Mouse (Mus musculus) forebrain, embryonic 14.5 days (tissue): Measurements from ENCODE around the gene Ddx43. TPM values are rescaled to one million over a fixed set of nuclear protein-coding genes. Genes with fewer than 3 reads are reported as not detected.
A peak's percentile ranks its signal among the peaks of the same experiment; 100 is the strongest.

Experiments
- ATAC-seq: fragments of 200-750 bp; cut with Nextera tagmentation; 2 replicates; pipeline ENCODE4 v1.8.0; 2017; ENCODE audit warnings: mild to moderate bottlenecking, moderate library complexity
- DNase-seq: peaks from one replicate; pipeline ENCODE4 v3.0.0-alpha.2; 2015; ENCODE audit warnings: low spot score
- H3K27ac ChIP-seq: fragments of 300-500 bp; sonication (generic); 2 replicates; pipeline ENCODE4 v1.5.1; 2014; ENCODE audit warnings: low read depth, mild to moderate bottlenecking, control low read depth, low read length, moderate library complexity
- H3K27me3 ChIP-seq: fragments of 300-500 bp; sonication (generic); replicated peaks from 2 replicates; pipeline ENCODE4 v1.6.1; 2014; ENCODE audit warnings: low read length, control low read depth, mixed read lengths; ENCODE audit not compliant: control insufficient read depth, insufficient read depth
- H3K36me3 ChIP-seq: fragments of 300-500 bp; sonication (generic); 2 replicates; pipeline ENCODE4 v1.6.1; 2014; ENCODE audit warnings: low read length, control low read depth; ENCODE audit not compliant: control insufficient read depth, insufficient read depth
- H3K4me1 ChIP-seq: fragments of 300-500 bp; sonication (generic); 2 replicates; pipeline ENCODE4 v1.6.1; 2014; ENCODE audit warnings: antibody characterized with exemption, low read length, control low read depth; ENCODE audit not compliant: control insufficient read depth, insufficient read depth
- H3K4me2 ChIP-seq: fragments of 300-500 bp; sonication (generic); 2 replicates; pipeline ENCODE4 v1.6.1; 2014; ENCODE audit warnings: mild to moderate bottlenecking, control low read depth, low read length
- H3K4me3 ChIP-seq: fragments of 300-500 bp; sonication (generic); 2 replicates; pipeline ENCODE4 v1.5.1; 2014; ENCODE audit warnings: low read depth, low read length, control low read depth
- H3K9ac ChIP-seq: fragments of 300-500 bp; sonication (generic); 2 replicates; pipeline ENCODE4 v1.6.1; 2014; ENCODE audit warnings: mild to moderate bottlenecking, low read length, control low read depth, moderate library complexity
- H3K9me3 ChIP-seq: fragments of 300-500 bp; sonication (generic); replicated peaks from 2 replicates; pipeline ENCODE4 v1.6.1; 2016; ENCODE audit warnings: low read length, control low read depth, mixed read lengths; ENCODE audit not compliant: control insufficient read depth
- WGBS: fragments of 180-500 bp; shearing (Covaris S2); extraction: QIAGEN DNeasy Blood & Tissue Kit; methylation state at CpG from one replicate; pipeline ENCODE4 v1.1.7; 2014; 5-methylcytosine and 5-hydroxymethylcytosine counted together
- polyA plus RNA-seq: library from polyadenylated mRNA; unstranded; fragments of >200 nt; fragmentation: Nextera tagmentation; extraction: Ambion mirVana; gene quantifications from 2 replicates; pipeline ENCODE4 v1.2.1, GENCODE M21; 2014

The Ddx43 gene
- polyA plus RNA-seq, 1 experiment from 2014 or later = 0.08 TPM

GRCm38 (mm10) chr9:78428185-78428584 lies 32.6 kb downstream of the Ddx43 start:
- no peak for ATAC-seq
- Histone ChIP-seq H3K4me2 (no peak overlapping the region), H3K27me3 (no peaks in the 10 kb centered on the region), H3K4me1 (no peaks in the 10 kb centered on the region), H3K36me3 (no peaks in the 10 kb centered on the region), H3K9ac (no peak overlapping the region), H3K27ac (no peak overlapping the region), H3K4me3 (no peak overlapping the region), H3K9me3 (no peaks in the 10 kb centered on the region)
- no peak for DNase-seq
- 92% methylated on average over 6 of the region's 6 CpGs for WGBS

DNA sequence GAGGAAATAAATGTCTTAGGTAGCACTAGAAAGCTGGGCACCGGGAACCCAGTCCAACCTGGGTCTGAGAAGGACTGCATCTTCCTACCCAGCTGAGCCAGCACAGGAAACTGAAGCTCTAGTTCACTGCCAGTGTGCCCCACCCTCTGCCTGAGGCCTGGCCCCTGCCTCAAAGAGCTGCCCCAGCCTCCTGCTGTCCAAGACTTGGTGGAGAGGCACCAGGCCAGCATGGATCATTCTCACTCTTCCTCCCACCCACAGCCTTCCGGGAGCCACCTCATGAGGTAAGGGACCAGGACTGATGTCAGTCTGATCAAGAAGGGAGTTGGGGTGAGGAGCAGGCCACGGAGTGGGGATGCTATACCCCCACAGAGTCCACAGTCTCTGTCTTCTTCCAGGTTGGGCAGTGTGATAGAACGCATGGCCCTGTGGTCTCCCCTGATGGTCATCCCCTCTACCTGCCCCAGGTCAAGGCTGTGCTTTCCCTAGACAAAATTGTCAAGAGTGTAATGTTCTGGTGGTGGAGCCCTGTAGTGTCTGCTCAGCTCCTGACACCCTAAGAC lies 33.4 kb downstream of the Ddx43 start:
- no peak overlapping the region for H3K4me2 ChIP-seq
- 90% methylated on average over 4 of the region's 4 CpGs for WGBS
- H3K9ac ChIP-seq = no peak overlapping the region
- no peaks in the 10 kb centered on the region for H3K36me3 ChIP-seq
- no peak for ATAC-seq
- no peaks in the 10 kb centered on the region for H3K9me3 ChIP-seq
- no peak for DNase-seq
- no peak overlapping the region for H3K27ac ChIP-seq
- H3K4me3 ChIP-seq = no peak overlapping the region
- no peaks in the 10 kb centered on the region for H3K27me3 ChIP-seq
- H3K4me1 ChIP-seq = no peaks in the 10 kb centered on the region

GRCm38 (mm10) chr9:78429551-78429950 lies 34.0 kb downstream of the Ddx43 start:
- Histone ChIP-seq H3K27ac (no peak overlapping the region), H3K9ac (no peak overlapping the region), H3K36me3 (no peaks in the 10 kb centered on the region), H3K27me3 (no peaks in the 10 kb centered on the region), H3K4me1 (no peaks in the 10 kb centered on the region), H3K4me3 (no peak overlapping the region), H3K9me3 (no peaks in the 10 kb centered on the region), H3K4me2 (no peak overlapping the region)
- DNase-seq (no peak), ATAC-seq (no peak)
- 61% methylated on average over 2 of the region's 2 CpGs for WGBS

DNA sequence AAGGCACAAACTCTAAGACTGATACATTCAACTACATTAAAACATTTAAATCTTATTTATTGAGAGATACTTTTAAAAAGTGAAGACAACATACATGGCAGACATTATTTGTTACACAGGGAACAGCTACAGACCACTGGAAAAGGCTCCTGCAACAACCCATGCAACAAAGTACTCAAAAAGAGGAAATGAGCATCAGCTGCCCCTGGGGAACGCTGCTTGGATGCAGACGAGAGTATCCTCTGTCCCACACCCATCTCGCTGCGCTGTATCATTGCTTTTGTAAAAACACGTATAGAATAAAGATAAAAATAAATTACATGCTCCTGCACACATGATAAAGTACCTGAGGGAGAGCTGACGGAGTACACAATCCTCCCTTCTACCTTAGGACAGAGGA lies 34.9 kb downstream of the Ddx43 start:
- WGBS = 82% methylated on average over 6 of the region's 6 CpGs
- H3K27me3 ChIP-seq = no peaks in the 10 kb centered on the region
- H3K36me3 ChIP-seq = no peaks in the 10 kb centered on the region
- H3K4me3 ChIP-seq = no peak overlapping the region
- no peak for ATAC-seq
- H3K4me2 ChIP-seq = no peak overlapping the region
- no peaks in the 10 kb centered on the region for H3K9me3 ChIP-seq
- H3K4me1 ChIP-seq = no peaks in the 10 kb centered on the region
- H3K9ac ChIP-seq = no peak overlapping the region
- no peak overlapping the region for H3K27ac ChIP-seq
- no peak for DNase-seq

- no peaks in the 10 kb centered on the region for H3K4me1 ChIP-seq
- ATAC-seq (no peak), DNase-seq (no peak)
- H3K36me3 ChIP-seq = no peaks in the 10 kb centered on the region
- no peak overlapping the region for H3K27ac ChIP-seq
- H3K4me3 ChIP-seq = no peak overlapping the region
- H3K9ac ChIP-seq = no peak overlapping the region
- no peak overlapping the region for H3K4me2 ChIP-seq
- H3K27me3 ChIP-seq = no peaks in the 10 kb centered on the region
- WGBS = 87% methylated on average over 5 of the region's 5 CpGs
- no peaks in the 10 kb centered on the region for H3K9me3 ChIP-seq
Measured at GRCm38 (mm10) chr9:78432471-78432870, 36.9 kb downstream of the Ddx43 start.

- H3K36me3 ChIP-seq = no peaks in the 10 kb centered on the region
- no peak for ATAC-seq
- no peak overlapping the region for H3K4me3 ChIP-seq
- no peak overlapping the region for H3K27ac ChIP-seq
- peaks cover 47% of the 10 kb centered on the region for H3K27me3 ChIP-seq
- H3K4me2 ChIP-seq = no peak overlapping the region
- 63% methylated on average over 5 of the region's 5 CpGs for WGBS
- H3K9me3 ChIP-seq = no peaks in the 10 kb centered on the region
- no peaks in the 10 kb centered on the region for H3K4me1 ChIP-seq
- no peak overlapping the region for H3K9ac ChIP-seq
- DNase-seq = no peak
Measured at GRCm38 (mm10) chr9:78439426-78439825, 43.8 kb downstream of the Ddx43 start.

DNA sequence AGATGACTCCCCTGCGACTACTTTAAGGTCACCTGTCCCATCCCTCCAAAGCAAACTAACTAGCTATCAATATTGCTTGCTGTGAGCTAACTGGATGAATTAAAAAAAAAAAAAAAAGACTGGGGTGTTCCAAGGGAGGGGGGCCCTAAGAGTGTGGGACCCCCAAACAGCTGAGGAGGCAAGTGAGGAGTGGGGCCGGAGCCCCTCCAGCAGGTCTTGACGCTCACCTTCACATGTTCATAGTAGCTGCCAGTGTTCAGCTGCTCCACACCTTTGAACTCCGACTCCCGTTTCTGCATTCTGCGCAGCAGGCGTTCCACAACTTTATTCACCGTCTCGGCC lies 46.6 kb downstream of the Ddx43 start:
- DNase-seq (no peak), ATAC-seq (0 out of 2 replicates have a peak, but pooled peaks have one; percentile 11)
- Histone ChIP-seq H3K27me3 (peaks cover 60% of the 10 kb centered on the region), H3K4me3 (peak overlapping the region; percentile 37), H3K4me1 (no peaks in the 10 kb centered on the region), H3K9me3 (no peaks in the 10 kb centered on the region), H3K9ac (peak overlapping the region; percentile 55), H3K36me3 (no peaks in the 10 kb centered on the region), H3K27ac (no peak overlapping the region), H3K4me2 (peak overlapping the region; percentile 63)
- 2% methylated on average over 9 of the region's 9 CpGs for WGBS

DNA sequence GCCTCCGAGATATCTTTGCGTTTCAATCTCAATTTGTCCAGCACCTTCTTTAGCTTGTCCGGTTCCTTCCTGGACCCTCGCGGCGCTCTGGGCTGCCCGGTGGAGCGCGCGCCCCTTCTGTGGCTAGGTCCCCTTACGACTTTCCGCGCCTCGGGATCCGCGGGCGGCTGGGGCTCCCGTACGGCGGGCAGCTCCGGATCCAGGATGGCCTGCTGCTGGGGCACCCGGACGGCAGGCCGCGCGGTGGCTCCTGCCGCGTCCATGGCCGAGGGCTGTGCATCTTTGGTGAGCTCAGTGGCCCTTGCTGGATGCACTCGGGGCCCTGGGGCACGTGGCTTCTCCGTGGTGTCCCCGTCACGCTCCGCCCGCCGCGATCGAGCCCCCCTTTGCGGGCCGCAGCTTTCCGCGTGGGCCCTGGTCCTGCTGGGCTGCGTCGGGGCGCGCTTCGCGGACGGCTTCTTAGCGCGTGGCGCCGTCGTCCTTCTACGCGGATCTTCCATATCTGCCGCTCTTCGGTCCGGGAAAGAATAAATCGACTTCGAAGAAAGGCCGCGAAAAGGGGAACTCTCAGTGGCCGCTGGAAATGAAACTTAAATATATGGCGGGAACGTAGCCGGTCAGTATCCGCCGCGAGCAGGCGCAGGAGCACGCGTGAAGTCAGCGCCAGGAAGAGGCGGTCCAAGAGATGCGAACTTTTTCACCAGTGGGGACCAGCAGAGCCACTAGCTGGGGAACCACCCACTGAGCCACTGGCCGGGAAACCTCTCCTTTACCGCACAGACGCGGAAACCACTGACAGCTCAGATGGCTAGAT lies 47.2 kb downstream of the Ddx43 start, which contains the start of gene Cgas:
Gene Cgas, minus strand, starts transcription at position 659 of the 814 bp plus-strand sequence.
- DNase-seq (peak; percentile 35), ATAC-seq (peak; percentile 58)
- Histone ChIP-seq H3K9ac (peak within 1 kb of the TSS; percentile 55), H3K4me3 (peak within 1 kb of the TSS; percentile 37), H3K36me3 (no peaks in the 10 kb centered on the region), H3K27ac (no peak within 1 kb of the TSS), H3K4me1 (no peaks in the 10 kb centered on the region), H3K4me2 (peak within 1 kb of the TSS; percentile 63), H3K9me3 (no peaks in the 10 kb centered on the region), H3K27me3 (peaks cover 60% of the 10 kb centered on the region)
- WGBS = under 1% methylated on average over 81 of the region's 81 CpGs

DNA sequence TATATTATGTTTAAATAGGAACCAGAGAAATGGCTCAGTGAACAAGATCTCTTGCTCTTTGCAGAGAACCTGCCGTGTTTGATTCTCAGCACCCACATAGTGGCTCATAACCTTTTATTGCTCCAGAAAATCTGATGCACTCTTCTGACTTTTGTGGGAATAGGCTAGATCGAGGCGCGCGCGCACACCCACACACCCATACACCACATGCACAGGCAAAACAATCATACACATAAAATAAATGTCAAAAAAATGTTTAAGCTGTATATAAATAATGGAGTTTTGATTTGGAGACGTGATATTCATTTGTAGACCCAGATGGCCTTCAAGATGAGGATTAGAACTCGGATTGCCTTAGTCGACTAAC lies 52.0 kb downstream of the Ddx43 start:
- DNase-seq (no peak), ATAC-seq (peak; percentile 33; the same call in 1 of the 2 replicates)
- peak overlapping the region; percentile 92 for H3K9ac ChIP-seq
- H3K27me3 ChIP-seq = peaks cover 29% of the 10 kb centered on the region
- WGBS = 28% methylated on average over 9 of the region's 9 CpGs
- no peak overlapping the region for H3K27ac ChIP-seq
- H3K4me2 ChIP-seq = peak overlapping the region; percentile 64
- no peaks in the 10 kb centered on the region for H3K9me3 ChIP-seq
- H3K4me1 ChIP-seq = peaks cover 8% of the 10 kb centered on the region
- H3K4me3 ChIP-seq = peak overlapping the region; percentile 91
- peaks cover 12% of the 10 kb centered on the region for H3K36me3 ChIP-seq
